Mouse (Mus musculus): ENCODE data around the gene Rasl12.

Rasl12 gene

DNA sequence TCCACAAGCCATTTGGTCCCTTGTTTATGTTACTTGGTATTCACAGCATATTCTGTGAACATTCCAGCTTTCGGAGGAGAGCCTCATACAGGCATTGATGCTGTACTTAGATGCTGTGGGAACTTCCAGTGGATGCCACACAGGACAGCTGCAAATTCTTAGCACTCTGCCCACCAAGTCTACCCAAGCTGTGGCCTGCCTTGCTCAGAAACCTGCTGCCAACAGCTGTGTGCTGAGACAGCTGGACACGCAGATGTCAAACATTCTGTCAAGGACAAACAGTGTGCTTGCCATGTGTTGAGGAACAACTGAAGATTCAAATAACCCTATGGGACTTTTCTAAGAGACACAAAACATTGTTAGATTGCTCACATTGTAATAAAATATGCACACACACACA lies 60.7 kb downstream of the Rasl12 start:
- DNase-seq: no peak

DNA sequence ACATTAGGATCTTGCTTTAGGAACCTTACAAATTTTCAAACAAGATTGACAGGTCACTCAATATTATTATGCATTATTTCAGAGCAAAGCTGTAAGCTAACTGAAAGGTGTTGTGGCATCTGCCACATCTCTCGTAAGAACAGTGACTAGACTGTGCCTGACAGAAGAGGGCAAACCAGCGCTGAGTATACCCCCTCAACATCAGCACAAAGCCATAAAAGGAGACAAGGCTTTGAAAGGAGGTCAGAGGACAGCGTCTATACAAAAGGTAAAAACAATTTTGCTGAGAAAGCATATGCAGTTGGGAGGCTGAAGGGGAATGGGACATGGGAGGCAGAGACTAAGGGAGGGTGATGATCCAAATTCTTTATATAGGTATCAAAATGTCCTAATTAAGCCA lies 61.9 kb downstream of the Rasl12 start:
- DNase-seq: no peak

DNA sequence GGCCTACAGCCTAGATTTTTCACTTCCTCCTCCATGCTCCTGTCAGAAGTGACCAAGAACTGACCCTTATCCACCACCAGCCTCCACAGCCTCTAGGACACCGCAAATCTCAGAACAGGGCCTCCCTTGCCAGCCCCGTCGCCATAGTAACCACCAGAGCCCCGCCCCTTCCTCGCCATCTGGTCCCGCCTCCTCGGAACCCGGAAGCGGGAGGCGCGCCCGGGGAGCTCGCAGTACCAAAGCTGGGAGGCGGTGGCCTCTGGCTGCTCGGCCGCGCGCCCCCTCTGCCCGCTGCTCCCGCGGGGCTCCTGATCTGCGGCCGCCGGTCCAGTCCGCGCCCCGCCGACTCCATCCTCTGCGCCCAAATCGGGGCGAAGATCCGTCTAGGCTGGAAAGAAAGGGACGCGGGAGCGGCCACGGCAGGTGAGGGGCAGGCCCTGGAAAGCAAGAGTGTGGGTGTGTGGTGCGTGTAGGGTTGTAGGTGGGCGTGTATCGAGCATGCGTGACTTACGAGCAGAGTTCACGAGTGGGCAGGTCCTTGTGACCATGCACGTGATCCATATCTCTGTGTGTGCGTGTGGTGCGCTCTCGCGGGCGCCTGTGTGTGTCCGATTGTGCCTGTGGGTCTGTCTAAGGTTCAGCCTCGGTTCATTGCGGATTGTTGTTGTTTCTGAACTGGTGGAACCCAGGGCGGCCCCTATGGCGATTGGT lies 62.6 kb downstream of the Rasl12 start, which contains the start of gene Spg21:
TSS of gene Spg21 (plus strand) at position 216 of the 711 bp plus-strand sequence.
- peak; percentile 98 for DNase-seq

DNA sequence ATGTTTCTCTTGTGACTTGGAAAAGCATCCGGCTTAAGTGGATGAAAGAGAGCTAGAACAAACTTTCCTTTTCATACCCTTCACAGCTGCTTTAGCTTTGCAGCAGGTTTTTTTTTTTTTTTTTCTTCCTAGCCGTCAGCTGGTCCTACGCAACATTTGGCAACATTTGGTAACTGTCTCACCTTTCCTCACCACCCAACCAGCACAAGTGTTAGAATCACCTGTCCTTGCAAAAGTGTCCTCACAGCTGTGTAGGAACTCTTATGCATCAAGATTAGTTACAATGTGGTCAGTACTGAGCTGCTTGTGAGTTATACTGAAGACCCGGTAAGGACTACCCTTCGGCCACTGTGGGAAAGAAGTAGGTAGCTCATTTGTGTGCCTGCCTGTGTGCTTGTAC lies 64.2 kb downstream of the Rasl12 start:
- DNase-seq: no peak

DNA sequence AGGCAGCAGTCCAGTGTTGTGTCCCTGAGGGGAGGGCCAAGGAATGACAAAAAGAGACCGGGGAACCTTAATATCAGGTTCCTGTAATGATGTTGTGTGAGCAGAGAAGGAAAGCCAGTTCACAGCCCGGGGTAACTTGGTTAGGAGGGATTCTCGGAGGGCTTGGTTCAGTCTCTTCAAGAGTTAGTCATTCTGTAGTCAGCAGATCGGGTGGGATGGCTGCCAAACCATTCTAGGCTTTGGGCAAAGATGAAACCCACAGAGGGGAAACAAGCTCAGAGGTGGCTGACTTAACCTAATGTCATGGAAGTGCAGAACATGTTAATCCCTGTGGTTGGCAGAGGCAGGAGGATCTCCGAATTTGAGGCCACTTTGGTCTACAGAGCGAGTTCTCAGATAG lies 65.9 kb downstream of the Rasl12 start:
- DNase-seq: peak; percentile 71

All from kidney, adult 9 months (tissue).